Mouse (Mus musculus) lung, embryonic 14.5 days (tissue): Measurements from ENCODE around the gene Tmem159. TPM values are rescaled to one million over a fixed set of nuclear protein-coding genes. Genes with fewer than 3 reads are reported as not detected.

ENCODE experiments used
- ATAC-seq: fragments of 200-750 bp; cut with Nextera tagmentation; 2 replicates; pipeline ENCODE4 v1.8.0; 2017; ENCODE audit warnings: mild to moderate bottlenecking, moderate TSS enrichment, moderate library complexity; ENCODE audit not compliant: insufficient read depth
- DNase-seq: peaks from one replicate; pipeline ENCODE4 v3.0.0-alpha.2; 2015
- H3K27ac ChIP-seq: fragments of 300-500 bp; sonication (generic); 2 replicates; pipeline ENCODE4 v1.5.1; 2014; ENCODE audit warnings: low read depth, mild to moderate bottlenecking, moderate library complexity
- H3K27me3 ChIP-seq: fragments of 300-500 bp; sonication (generic); 2 replicates; pipeline ENCODE4 v1.6.1; 2014; ENCODE audit warnings: low read length, control low read depth; ENCODE audit not compliant: insufficient read depth
- H3K36me3 ChIP-seq: fragments of 300-500 bp; sonication (generic); 2 replicates; pipeline ENCODE4 v1.6.1; 2014; ENCODE audit warnings: control low read depth; ENCODE audit not compliant: insufficient read depth
- H3K4me1 ChIP-seq: fragments of 300-500 bp; sonication (generic); 2 replicates; pipeline ENCODE4 v1.6.1; 2014; ENCODE audit warnings: antibody characterized with exemption, control low read depth; ENCODE audit not compliant: insufficient read depth
- H3K4me2 ChIP-seq: fragments of 300-500 bp; sonication (generic); 2 replicates; pipeline ENCODE4 v1.6.1; 2014; ENCODE audit warnings: mild to moderate bottlenecking
- H3K4me3 ChIP-seq: fragments of 300-500 bp; sonication (generic); 2 replicates; pipeline ENCODE4 v1.5.1; 2014; ENCODE audit warnings: low read depth, low read length
- H3K9ac ChIP-seq: fragments of 300-500 bp; sonication (generic); 2 replicates; pipeline ENCODE4 v1.6.1; 2014
- H3K9me3 ChIP-seq: fragments of 300-500 bp; sonication (generic); 2 replicates; pipeline ENCODE4 v1.6.1; 2016; ENCODE audit warnings: low read depth, low read length, control low read depth
- CTCF ChIP-seq: IDR thresholded peaks from 2 replicates; pipeline ENCODE4 v1.5.1; 2016; ENCODE audit warnings: antibody characterized with exemption, low read depth
- WGBS: fragments of 180-500 bp; shearing (Covaris S2); extraction: QIAGEN DNeasy Blood & Tissue Kit; methylation state at CpG from one replicate; pipeline ENCODE4 v1.1.7; 2014; 5-methylcytosine and 5-hydroxymethylcytosine counted together
- polyA plus RNA-seq: library from polyadenylated mRNA; unstranded; fragments of >200 nt; fragmentation: Nextera tagmentation; extraction: Ambion mirVana; gene quantifications from 2 replicates; pipeline ENCODE4 v1.2.1, GENCODE M21; 2014

Tmem159 gene
- 33.5 and 36.1 TPM in 2 replicates for polyA plus RNA-seq

- H3K9ac ChIP-seq = peak within 1 kb of the TSS; percentile 55
- H3K9me3 ChIP-seq = no peaks in the 10 kb centered on the region
- DNase-seq (peak; percentile 92), ATAC-seq (peak; percentile 94)
- no peaks in the 10 kb centered on the region for H3K27me3 ChIP-seq
- TF ChIP-seq CTCF = peak; percentile 9; the same call in 1 of the 2 replicates
- peak within 1 kb of the TSS; percentile 83 for H3K4me2 ChIP-seq
- peaks cover 7% of the 10 kb centered on the region; the same call in 1 of the 2 replicates for H3K4me1 ChIP-seq
- H3K4me3 ChIP-seq = peak within 1 kb of the TSS; percentile 50
- WGBS = under 1% methylated on average over 38 of the region's 42 CpGs
- H3K36me3 ChIP-seq = peaks cover 7% of the 10 kb centered on the region; the same call in 1 of the 2 replicates
- H3K27ac ChIP-seq = peak within 1 kb of the TSS; percentile 45; the same call in 1 of the 2 replicates
Observed at GRCm38 (mm10) chr7:120102164-120102972, at the start of gene Tmem159. TSS of gene Tmem159 (plus strand) at chr7:120102353.

- no peak overlapping the region for H3K4me3 ChIP-seq
- WGBS = 22% methylated on average over 2 of the region's 2 CpGs
- no peak for TF ChIP-seq CTCF
- ATAC-seq = no peak
- no peaks in the 10 kb centered on the region for H3K27me3 ChIP-seq
- H3K9ac ChIP-seq = no peak overlapping the region
- H3K9me3 ChIP-seq = no peaks in the 10 kb centered on the region
- no peak for DNase-seq
- no peaks in the 10 kb centered on the region for H3K4me1 ChIP-seq
- no peak overlapping the region for H3K27ac ChIP-seq
- H3K36me3 ChIP-seq = no peaks in the 10 kb centered on the region
- H3K4me2 ChIP-seq = no peak overlapping the region
Observed at GRCm38 (mm10) chr7:120054016-120054415, 48.1 kb upstream of the Tmem159 start.

GRCm38 (mm10) chr7:120055479-120055878 lies 46.7 kb upstream of the Tmem159 start:
- H3K4me2 ChIP-seq = no peak overlapping the region
- no peak overlapping the region for H3K9ac ChIP-seq
- ATAC-seq (no peak), DNase-seq (no peak)
- no peaks in the 10 kb centered on the region for H3K4me1 ChIP-seq
- H3K36me3 ChIP-seq = no peaks in the 10 kb centered on the region
- TF ChIP-seq CTCF = no peak
- H3K4me3 ChIP-seq = no peak overlapping the region
- no peak overlapping the region for H3K27ac ChIP-seq
- H3K27me3 ChIP-seq = no peaks in the 10 kb centered on the region
- no peaks in the 10 kb centered on the region for H3K9me3 ChIP-seq
- WGBS = 81% methylated on average over 3 of the region's 3 CpGs

GRCm38 (mm10) chr7:120064045-120064444 lies 38.1 kb upstream of the Tmem159 start:
- WGBS = 83% methylated on average over 1 of the region's 1 CpGs
- no peak for ATAC-seq
- Histone ChIP-seq H3K4me2 (no peak overlapping the region), H3K36me3 (no peaks in the 10 kb centered on the region), H3K27ac (no peak overlapping the region), H3K4me3 (no peak overlapping the region), H3K9ac (no peak overlapping the region), H3K9me3 (no peaks in the 10 kb centered on the region), H3K4me1 (no peaks in the 10 kb centered on the region), H3K27me3 (no peaks in the 10 kb centered on the region)
- no peak for TF ChIP-seq CTCF
- DNase-seq = no peak

- Histone ChIP-seq H3K4me3 (no peak overlapping the region), H3K36me3 (no peaks in the 10 kb centered on the region), H3K4me1 (no peaks in the 10 kb centered on the region), H3K4me2 (no peak overlapping the region), H3K27me3 (no peaks in the 10 kb centered on the region), H3K9me3 (no peaks in the 10 kb centered on the region), H3K27ac (no peak overlapping the region), H3K9ac (no peak overlapping the region)
- DNase-seq = no peak
- no peak for ATAC-seq
- TF ChIP-seq CTCF = no peak
- WGBS = 75% methylated on average over 3 of the region's 3 CpGs
Observed at GRCm38 (mm10) chr7:120068114-120068513, 34.0 kb upstream of the Tmem159 start.

GRCm38 (mm10) chr7:120069164-120069563 lies 33.0 kb upstream of the Tmem159 start:
- TF ChIP-seq CTCF = no peak
- no peak overlapping the region for H3K4me2 ChIP-seq
- ATAC-seq = no peak
- WGBS = 24% methylated on average over 3 of the region's 3 CpGs
- no peak overlapping the region for H3K27ac ChIP-seq
- no peak overlapping the region for H3K4me3 ChIP-seq
- H3K9ac ChIP-seq = no peak overlapping the region
- H3K36me3 ChIP-seq = no peaks in the 10 kb centered on the region
- no peaks in the 10 kb centered on the region for H3K9me3 ChIP-seq
- H3K27me3 ChIP-seq = no peaks in the 10 kb centered on the region
- H3K4me1 ChIP-seq = no peaks in the 10 kb centered on the region
- DNase-seq = no peak

- 37% methylated on average over 3 of the region's 3 CpGs for WGBS
- no peak overlapping the region for H3K4me3 ChIP-seq
- no peak overlapping the region for H3K9ac ChIP-seq
- DNase-seq (peak; percentile 40), ATAC-seq (peak; percentile 73)
- no peaks in the 10 kb centered on the region for H3K4me1 ChIP-seq
- H3K27me3 ChIP-seq = no peaks in the 10 kb centered on the region
- TF ChIP-seq CTCF = no peak
- H3K4me2 ChIP-seq = no peak overlapping the region
- no peaks in the 10 kb centered on the region for H3K9me3 ChIP-seq
- H3K36me3 ChIP-seq = no peaks in the 10 kb centered on the region
- no peak overlapping the region for H3K27ac ChIP-seq
Observed at GRCm38 (mm10) chr7:120080177-120080576, 22.0 kb upstream of the Tmem159 start.
